Mouse (Mus musculus) hindbrain, embryonic 15.5 days (tissue): Measurements from ENCODE around the gene Cyren. TPM values are rescaled to one million over a fixed set of nuclear protein-coding genes. Genes with fewer than 3 reads are reported as not detected.

Source experiments
- ATAC-seq: fragments of 200-750 bp; cut with Nextera tagmentation; 2 replicates; pipeline ENCODE4 v1.8.0; 2017; ENCODE audit warnings: low read depth, moderate number of reproducible peaks, moderate TSS enrichment; ENCODE audit not compliant: low FRiP score
- H3K27ac ChIP-seq: fragments of 300-500 bp; sonication (generic); replicated peaks from 2 replicates; pipeline ENCODE4 v1.5.1; 2015; ENCODE audit warnings: mild to moderate bottlenecking, inconsistent platforms
- H3K27me3 ChIP-seq: fragments of 300-500 bp; sonication (generic); 2 replicates; pipeline ENCODE4 v1.6.1; 2015; ENCODE audit warnings: control low read depth, inconsistent platforms
- H3K36me3 ChIP-seq: fragments of 300-500 bp; sonication (generic); 2 replicates; pipeline ENCODE4 v1.6.1; 2015; ENCODE audit warnings: control low read depth, inconsistent platforms
- H3K4me1 ChIP-seq: fragments of 300-500 bp; sonication (generic); replicated peaks from 2 replicates; pipeline ENCODE4 v1.6.1; 2015; ENCODE audit warnings: control low read depth, inconsistent platforms
- H3K4me2 ChIP-seq: fragments of 300-500 bp; sonication (generic); 2 replicates; pipeline ENCODE4 v1.6.1; 2015; ENCODE audit warnings: moderate library complexity, mild to moderate bottlenecking, inconsistent platforms
- H3K4me3 ChIP-seq: fragments of 300-500 bp; sonication (generic); 2 replicates; pipeline ENCODE4 v1.5.1; 2015; ENCODE audit warnings: mild to moderate bottlenecking, inconsistent platforms
- H3K9ac ChIP-seq: fragments of 300-500 bp; sonication (generic); 2 replicates; pipeline ENCODE4 v1.6.1; 2015; ENCODE audit warnings: inconsistent platforms
- H3K9me3 ChIP-seq: fragments of 300-500 bp; sonication (generic); 2 replicates; pipeline ENCODE4 v1.6.1; 2016; ENCODE audit warnings: control low read depth, inconsistent platforms
- WGBS: fragments of 180-500 bp; shearing (Covaris S2); methylation state at CpG from one replicate; pipeline ENCODE4 v1.1.7; 2015; 5-methylcytosine and 5-hydroxymethylcytosine counted together
- polyA plus RNA-seq: library from polyadenylated mRNA; unstranded; fragments of >200 nt; fragmentation: Nextera tagmentation; extraction: Ambion mirVana; gene quantifications from 2 replicates; pipeline ENCODE4 v1.2.1, GENCODE M21; 2015

Cyren gene
- polyA plus RNA-seq, 1 experiment from 2014 or later = 8.9 TPM

DNA sequence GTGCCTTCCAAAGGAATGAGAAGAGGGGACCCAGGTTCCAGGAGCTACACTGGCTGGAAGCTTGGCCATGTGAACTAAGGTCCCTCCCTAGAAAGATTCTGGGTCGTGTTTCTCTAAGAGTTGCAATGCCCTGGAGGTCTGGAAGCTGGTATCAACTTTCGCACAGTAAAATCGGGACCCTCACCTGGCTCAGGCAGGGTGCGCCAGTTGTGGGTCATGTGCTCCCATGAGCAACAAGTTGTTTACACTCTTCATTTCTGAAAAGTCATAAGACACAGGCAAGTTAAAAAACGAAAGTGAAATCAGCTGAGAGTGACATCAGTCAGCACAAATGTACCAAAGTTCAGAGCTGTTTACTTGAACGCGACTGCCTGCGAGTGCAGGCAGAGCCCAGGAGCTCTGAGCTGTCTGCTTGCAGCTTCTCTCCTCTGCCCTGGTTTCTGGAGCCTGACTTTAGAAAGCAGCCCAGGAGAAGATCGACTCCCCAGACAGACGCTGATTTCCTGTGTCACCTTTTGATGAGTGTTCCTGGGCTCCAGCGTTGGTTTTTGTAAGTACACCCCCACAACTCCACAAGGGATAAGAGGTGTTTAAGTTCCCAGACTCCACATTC lies 15.0 kb downstream of the Cyren start, which contains the start of gene Tmem140:
Tmem140 (plus strand) TSS at position 356 of the 613 bp plus-strand sequence.
- Histone ChIP-seq H3K9me3 (no peaks in the 10 kb centered on the region), H3K4me1 (0 out of 2 replicates have a peak, but pooled peaks cover 4% of the 10 kb centered on the region), H3K9ac (no peak within 1 kb of the TSS), H3K27ac (no peak within 1 kb of the TSS), H3K27me3 (no peaks in the 10 kb centered on the region), H3K4me3 (no peak within 1 kb of the TSS), H3K4me2 (peak within 1 kb of the TSS; percentile 14; the same call in 1 of the 2 replicates), H3K36me3 (no peaks in the 10 kb centered on the region)
- ATAC-seq = no peak
- WGBS = 63% methylated on average over 11 of the region's 11 CpGs

DNA sequence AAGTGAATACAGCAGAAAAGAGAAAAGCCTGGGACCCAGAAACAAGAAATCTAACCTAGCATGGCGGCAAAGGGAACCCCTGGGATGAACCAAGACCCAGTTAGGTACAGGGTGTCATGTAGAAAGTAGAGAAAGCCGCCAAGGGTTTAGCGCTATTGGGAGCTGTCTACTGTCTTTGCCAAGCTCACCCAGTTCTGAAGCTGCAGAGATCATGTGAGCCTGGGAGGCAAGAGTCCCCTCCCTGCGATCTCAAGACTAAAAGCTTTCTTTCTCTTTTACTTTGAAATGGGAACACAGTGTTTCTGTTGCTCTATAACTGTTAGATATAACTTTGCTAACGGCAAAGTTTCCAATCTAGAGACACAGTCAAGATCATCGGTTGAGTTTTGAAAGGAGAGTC lies 15.5 kb downstream of the Cyren start:
- H3K9me3 ChIP-seq = no peaks in the 10 kb centered on the region
- no peak overlapping the region for H3K4me2 ChIP-seq
- H3K9ac ChIP-seq = no peak overlapping the region
- no peak overlapping the region for H3K4me3 ChIP-seq
- no peak for ATAC-seq
- H3K27me3 ChIP-seq = no peaks in the 10 kb centered on the region
- 92% methylated on average over 6 of the region's 6 CpGs for WGBS
- H3K4me1 ChIP-seq = 0 out of 2 replicates have a peak, but pooled peaks cover 4% of the 10 kb centered on the region
- H3K27ac ChIP-seq = no peak overlapping the region
- no peaks in the 10 kb centered on the region for H3K36me3 ChIP-seq

DNA sequence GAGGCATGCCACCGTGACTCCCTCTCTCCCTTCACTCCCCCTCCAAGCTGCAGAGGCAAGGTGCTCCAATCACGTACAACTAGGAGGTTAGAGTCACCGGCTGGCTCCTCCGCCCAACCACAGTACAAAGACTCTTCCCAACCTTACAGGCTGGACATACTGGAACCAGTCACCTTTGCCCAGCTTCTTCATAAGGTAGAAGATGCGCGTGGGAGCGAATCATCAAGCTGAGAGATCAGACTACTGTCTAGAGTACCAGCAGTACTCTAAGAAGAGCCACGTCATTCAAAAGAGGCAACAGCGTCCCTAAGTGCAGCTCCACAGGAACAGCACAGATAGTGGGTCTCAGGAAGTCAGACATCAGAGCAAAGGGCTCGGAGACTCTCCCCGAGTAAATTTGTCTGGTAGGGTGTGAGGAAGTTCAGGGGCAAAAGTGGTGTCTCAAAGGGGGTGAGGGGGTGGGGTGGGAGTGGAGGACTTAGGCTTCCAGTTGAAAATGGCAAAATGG lies 16.3 kb downstream of the Cyren start:
- H3K9me3 ChIP-seq = no peaks in the 10 kb centered on the region
- H3K36me3 ChIP-seq = no peaks in the 10 kb centered on the region
- no peaks in the 10 kb centered on the region for H3K27me3 ChIP-seq
- no peak for ATAC-seq
- WGBS = 92% methylated on average over 11 of the region's 11 CpGs
- H3K27ac ChIP-seq = no peak overlapping the region
- H3K4me2 ChIP-seq = no peak overlapping the region
- H3K4me1 ChIP-seq = no peaks in the 10 kb centered on the region
- no peak overlapping the region for H3K9ac ChIP-seq
- H3K4me3 ChIP-seq = no peak overlapping the region

DNA sequence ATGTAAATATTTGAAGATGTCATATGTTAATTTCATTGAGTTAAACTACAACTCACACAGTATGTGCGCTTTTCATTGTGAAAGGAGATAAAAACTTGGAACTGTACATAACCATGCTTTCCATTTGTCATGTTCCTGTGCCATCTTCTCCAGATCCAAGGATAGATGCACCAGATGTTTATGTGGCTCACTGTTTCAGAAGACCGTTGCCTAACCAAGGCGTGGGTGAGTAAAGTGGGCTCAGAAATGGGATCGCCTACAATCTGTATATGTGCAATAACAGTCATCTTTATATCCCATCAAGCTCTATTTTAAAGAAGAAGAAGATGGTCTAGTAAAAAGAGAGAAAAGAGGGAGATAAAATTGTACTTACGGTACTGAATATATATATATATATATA lies 45.5 kb downstream of the Cyren start:
- no peak overlapping the region for H3K9ac ChIP-seq
- no peak overlapping the region for H3K4me2 ChIP-seq
- H3K4me1 ChIP-seq = no peaks in the 10 kb centered on the region
- no peak overlapping the region for H3K27ac ChIP-seq
- no peak overlapping the region for H3K4me3 ChIP-seq
- H3K9me3 ChIP-seq = no peaks in the 10 kb centered on the region
- no peaks in the 10 kb centered on the region for H3K36me3 ChIP-seq
- H3K27me3 ChIP-seq = no peaks in the 10 kb centered on the region
- WGBS = 99% methylated on average over 5 of the region's 5 CpGs
- ATAC-seq = no peak

DNA sequence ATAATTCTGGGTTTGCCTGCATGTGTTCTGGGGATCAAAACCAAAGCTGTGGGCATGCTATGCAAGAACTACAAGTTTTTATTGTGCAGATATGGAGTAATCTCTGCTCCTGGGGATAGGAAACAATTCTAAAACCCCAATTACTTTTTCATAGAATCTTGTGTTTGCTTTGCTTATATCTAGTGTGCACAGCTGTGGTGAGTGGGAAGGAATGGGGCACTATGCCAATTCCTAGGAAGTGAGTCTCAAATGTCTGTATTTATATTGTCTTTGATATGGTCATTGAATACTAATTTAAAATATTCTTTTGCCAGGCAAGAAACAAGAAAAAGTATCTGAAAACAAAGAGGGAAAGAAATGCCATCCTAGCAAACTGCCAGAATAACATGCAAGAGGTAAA lies 53.5 kb downstream of the Cyren start:
- Histone ChIP-seq H3K27ac (no peak overlapping the region), H3K4me1 (no peaks in the 10 kb centered on the region), H3K36me3 (no peaks in the 10 kb centered on the region), H3K9ac (no peak overlapping the region), H3K4me2 (no peak overlapping the region), H3K4me3 (no peak overlapping the region), H3K9me3 (no peaks in the 10 kb centered on the region), H3K27me3 (no peaks in the 10 kb centered on the region)
- no peak for ATAC-seq

Other genes with a start within 250 kb of the Cyren start
- 11.1 and 13.2 TPM in 2 replicates for gene Agbl3, start 97.6 kb downstream of the Cyren start, polyA plus RNA-seq
- gene Tmem140, start 14.9 kb downstream of the Cyren start, polyA plus RNA-seq = 1.5 and 2.0 TPM in 2 replicates
- gene Wdr91, start 32.8 kb upstream of the Cyren start, polyA plus RNA-seq = 13.1 and 14.3 TPM in 2 replicates
- not detected in 2 replicates for gene Stra8, start 42.1 kb upstream of the Cyren start, polyA plus RNA-seq
- 0.56 and 0.64 TPM in 2 replicates for gene Slc23a4, start 110.3 kb upstream of the Cyren start, polyA plus RNA-seq